Mouse (Mus musculus): ENCODE data around the gene Cmss1. TPM values are rescaled to one million over a fixed set of nuclear protein-coding genes. Genes with fewer than 3 reads are reported as not detected.

Cmss1 gene
- total RNA-seq, 4 experiments from 2014 or later: 19.5 to 24.8 (median 21.3) TPM

DNA sequence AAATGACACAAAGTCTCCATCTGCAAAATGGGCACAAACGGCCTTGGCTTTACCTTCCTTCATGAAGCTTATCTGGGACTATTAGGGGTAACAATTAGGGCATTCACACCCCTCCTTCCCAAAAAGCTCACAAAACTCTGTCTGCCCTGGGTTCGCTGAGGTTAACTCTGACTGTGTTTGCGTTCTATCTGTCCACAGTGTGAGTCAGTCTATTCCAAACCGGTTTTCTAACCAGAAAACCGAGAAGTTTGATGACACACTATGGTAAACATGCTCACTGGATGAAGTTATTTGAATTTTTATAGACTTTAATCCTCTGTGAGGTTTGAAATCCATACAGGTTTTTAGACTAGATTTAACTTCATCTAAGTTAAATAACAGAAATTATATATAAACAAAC lies 81.6 kb downstream of the Cmss1 start:
- no peak for DNase-seq (ENCODE audit: low spot score in 2 of 2)

DNA sequence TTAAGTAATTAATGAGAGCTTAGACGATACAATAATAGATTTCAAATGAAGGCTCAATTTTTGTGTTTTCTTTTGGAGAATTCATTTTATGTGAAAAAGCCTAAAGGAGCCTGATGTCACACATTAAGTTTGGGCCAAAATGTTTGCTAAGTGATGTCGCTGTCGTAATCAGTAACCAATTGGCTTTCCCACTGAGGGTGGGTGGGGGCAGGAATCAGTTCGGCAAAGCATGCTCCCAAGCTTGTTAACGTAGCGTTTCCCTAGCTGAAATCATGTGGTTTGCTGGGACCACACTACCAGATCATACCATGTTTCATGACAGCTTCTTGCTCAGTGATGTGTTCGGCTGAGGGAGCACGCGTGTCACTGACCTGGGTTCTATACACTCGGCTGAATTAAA lies 91.0 kb downstream of the Cmss1 start:
- no peak for DNase-seq (ENCODE audit: low spot score in 2 of 2)

DNA sequence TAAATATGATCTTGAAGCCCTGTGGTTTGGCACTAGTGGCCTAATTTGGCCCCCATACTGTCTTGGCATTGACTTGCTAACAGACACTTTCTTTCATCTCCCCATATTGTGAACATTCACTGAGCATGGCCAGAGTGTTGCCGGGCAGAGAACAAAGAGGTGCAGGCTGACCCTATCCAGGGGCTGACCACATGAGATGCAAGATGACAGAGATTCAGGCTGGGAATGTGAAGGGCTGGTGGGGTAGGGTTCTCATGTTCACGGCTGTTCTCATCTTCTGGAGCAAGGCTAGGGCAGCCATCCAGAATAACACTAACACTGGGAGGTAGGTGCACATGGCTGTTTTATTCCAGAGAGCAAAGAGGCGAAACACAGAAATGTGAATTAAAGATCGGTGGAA lies 92.3 kb downstream of the Cmss1 start:
- DNase-seq (ENCODE audit: low spot score in 2 of 2): no peak

DNA sequence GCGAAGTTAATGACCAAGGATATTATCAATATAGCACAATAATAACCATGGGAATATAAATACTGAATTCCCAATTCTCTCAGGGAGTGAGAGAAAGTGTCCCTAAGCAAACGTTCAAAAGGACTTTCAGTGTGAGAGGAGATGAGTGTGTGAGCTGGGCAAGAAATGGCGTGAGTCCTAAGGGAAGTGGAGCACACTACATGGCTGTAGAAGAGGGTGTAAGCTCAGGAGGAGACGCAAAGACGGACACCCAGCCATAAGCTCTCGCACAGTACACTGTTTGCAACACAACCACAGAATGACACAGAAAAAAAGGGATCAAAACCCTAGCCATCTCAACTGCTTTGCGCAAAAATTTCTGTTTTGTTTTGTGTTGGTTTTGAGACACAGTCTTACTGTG lies 93.1 kb downstream of the Cmss1 start:
- DNase-seq (ENCODE audit: low spot score in 2 of 2): no peak

DNA sequence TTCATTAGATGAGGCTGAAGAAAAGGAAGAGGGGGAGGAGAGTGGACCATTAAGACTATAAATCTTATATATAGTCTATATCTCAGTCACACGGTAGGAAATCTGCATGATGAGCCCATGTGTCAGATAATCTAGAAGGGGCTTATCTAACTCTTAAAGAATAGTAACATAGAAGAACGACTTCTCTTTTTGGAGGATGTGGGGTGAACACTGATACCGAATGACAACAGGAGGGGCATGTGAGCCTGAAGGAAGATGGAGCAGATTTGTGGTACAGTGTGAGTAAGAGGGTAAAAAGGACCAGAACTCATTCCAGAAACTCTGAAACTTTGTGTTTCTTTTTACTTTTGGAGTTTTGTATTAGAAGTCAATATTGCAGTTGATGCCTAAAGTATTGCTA lies 97.6 kb downstream of the Cmss1 start:
- DNase-seq (ENCODE audit: low spot score in 2 of 2): no peak

DNA sequence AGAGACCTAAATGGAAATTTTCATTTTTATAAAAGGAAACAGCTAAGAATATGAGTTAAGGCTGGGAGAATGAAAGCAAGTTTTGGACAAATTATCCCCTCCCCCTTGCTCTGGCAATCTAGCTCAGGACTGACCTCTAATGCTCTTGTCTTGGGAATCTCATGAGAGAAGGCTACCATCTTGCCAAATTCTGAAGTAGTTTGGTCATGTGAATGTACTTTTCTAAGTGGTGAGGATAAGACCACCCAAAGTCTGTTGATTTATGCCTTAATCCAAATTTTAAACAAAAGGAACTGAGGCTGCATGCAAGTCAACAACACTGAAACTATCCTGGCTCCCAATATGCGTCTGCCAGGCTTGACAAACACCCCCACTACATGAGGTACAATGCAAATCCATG lies 98.3 kb downstream of the Cmss1 start:
- DNase-seq (ENCODE audit: low spot score in 2 of 2): no peak

DNA sequence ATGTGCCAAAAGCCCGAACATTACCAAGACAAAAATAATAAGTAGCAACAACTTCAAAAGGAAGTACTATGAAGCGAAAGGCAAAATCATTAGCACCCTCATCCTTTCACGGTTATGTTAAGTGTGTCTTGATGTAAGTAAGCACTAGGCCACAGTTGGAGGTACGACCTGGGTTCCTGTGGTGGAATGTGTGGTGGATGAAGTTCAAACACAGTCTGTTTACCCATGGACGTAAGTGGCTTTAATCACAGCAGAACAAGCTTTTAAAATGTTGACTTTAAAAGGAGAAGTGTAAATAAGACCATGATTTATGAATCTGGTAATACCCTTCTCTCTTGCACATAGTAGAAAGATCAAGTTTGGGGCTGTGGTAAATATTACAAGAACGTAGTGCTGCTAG lies 100.5 kb downstream of the Cmss1 start:
- no peak for DNase-seq (ENCODE audit: low spot score in 2 of 2)

DNA sequence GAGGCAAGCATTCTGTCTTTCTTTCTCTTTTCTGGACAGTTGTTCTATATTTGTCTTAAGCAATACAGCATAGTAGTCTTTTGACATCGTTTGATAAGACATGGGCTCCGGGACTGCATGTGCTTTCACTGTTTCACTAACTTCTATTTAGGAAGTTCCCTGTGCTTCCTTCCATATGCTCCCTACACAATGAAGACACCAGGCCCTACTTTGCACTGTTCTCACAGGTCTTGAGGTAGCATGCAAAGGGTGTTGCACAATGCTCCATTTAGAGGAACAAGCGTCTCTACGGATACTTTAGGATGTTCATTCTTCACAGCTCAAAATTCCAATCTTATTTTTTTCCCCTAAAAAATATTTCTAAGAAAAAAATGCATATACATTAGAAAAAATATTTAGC lies 101.9 kb downstream of the Cmss1 start:
- no peak for DNase-seq (ENCODE audit: low spot score in 2 of 2)

DNA sequence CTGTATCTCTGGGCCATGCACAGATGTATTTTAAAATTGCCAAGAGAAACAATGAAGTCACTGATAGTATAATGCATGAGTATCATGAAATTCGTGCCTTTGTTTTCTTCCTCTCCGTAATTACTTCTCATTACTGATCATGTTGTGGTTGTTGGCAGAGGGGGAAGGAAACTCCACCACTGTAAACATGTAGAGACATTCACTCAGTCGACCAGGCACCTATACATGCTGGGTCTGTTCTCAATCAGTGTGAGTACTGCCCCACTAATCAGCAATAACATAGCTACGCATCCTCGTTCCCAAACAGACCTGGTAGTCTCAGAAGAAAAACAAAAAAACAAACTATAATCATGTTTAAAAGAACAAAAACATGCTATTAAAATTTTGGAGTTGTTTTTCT lies 103.9 kb downstream of the Cmss1 start:
- DNase-seq (ENCODE audit: low spot score in 2 of 2): no peak

DNA sequence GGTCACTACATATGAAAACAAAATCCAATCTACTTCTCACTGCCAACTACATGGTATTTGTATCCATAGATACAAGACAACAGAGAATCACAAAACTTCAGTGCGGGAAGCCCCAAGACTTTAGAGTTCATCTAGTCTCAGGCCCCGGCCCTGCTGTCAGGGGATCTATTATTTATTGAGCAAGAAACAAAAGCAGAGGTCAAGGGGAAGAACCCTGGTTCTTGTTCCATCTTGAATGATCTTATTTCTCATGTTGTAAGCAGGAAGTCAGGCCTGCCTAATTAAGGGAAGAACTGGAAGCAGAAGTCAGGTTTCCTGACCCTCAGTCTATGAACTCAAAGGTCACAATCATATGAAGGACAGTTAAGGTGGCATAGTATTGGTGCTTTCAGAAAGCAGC lies 104.4 kb downstream of the Cmss1 start:
- DNase-seq (ENCODE audit: low spot score in 2 of 2): no peak

DNA sequence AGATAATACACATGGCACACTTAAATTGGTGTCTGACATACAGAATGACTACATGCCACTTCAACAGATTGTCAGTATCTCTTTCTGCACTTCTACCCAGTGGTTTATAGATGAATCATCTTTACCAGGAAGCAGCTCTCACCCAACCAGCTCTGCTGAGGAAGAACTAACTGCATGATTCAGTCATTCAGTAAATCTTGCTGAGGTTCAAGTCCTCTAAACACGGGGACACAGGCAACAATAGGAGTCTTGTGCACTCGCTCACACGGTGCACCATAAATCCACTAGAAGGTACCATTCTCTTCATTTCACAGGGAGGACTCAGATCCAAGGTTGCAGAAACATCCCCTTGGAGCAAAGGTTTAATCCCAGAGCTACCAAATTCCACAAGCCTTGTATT lies 105.8 kb downstream of the Cmss1 start:
- no peak for DNase-seq (ENCODE audit: low spot score in 2 of 2)

DNA sequence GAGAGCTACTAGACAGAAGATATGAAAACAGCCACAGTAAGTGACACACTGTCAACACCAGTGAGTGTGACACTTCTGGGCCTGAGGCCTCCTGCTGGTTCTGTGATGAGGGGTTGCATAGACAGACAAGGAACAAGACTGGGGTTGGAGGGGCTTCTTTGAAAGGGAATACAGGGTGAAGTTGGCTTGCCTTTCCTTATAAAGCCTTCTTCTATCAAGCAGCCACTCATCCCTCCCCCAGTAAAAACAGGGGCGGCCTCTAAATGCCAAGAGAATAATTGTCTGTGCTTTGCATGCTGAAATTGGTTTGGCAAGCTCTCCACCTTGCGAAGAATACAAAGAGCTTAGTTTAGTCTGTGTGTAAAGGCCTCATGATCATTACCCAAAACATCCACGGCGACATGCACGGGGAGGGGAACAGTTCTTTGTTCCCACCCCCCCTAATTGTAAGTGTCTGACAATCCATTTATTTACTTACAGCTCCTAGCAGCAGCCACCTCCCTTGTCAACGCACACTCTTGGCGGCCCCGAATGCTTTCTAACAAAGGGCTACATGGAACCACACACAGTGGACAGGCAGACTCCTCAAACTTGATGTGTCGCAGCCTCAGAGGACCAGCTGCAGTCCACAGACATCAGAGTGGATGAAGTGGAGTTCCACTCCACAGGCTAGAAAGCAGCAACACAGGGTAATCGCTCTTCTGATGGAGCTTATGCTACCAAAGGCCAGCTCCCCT lies 110.1 kb downstream of the Cmss1 start:
- DNase-seq (ENCODE audit: low spot score in 2 of 2): peak; percentile 6 to 18

DNA sequence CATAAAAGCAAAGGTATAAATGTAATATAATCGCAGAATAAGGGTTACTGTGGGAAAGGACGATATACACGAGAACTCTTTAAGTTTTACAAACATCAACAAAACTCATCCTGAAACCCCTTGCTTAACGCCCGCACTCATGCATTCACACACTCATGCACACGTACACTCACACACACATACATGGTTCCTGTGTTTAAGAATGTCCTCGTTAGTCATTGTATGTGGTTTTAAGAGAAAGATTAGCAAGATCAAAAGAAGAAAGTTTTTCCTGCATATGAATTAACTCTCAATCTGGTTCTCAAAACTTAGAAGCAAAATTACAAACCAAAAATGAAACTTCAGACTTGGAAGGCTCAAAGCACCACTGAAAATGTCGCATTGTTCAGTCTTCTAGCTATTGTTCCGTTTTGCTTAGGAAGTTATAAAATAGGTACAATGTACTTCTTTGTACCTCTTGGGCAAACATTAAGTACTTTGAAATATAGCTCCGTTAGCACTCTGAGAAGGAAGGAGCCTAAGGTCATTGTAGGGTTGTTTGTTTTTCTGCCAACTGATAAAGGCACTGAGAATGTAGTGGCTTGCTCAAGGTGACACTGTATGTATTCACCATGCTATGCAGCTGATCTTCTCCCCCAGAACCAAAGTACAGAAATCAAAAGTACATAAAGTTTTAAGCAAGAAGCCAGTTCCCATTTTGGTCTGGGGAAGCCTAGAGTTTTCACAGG lies 111.0 kb downstream of the Cmss1 start:
- DNase-seq (ENCODE audit: low spot score in 2 of 2): no peak

DNA sequence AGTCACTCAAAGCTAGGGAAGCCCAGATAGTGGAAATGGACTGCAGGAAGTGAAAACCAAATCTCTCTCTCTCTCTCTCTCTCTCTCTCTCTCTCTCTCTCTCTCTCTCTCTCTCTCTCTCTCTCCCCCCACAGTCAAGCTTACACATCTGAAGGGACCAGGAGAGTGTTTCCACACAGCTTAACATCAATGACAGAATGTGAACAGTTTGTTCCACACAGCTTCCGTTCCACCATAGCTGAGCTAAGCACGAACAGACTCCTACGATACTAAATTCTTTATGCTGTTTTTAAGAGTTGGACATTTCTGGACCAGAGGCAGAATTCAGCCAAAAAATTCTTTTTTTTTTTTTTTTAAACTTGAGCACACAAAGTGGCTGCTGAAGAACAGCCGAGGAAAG lies 114.8 kb downstream of the Cmss1 start:
- no peak for DNase-seq (ENCODE audit: low spot score in 2 of 2)

DNA sequence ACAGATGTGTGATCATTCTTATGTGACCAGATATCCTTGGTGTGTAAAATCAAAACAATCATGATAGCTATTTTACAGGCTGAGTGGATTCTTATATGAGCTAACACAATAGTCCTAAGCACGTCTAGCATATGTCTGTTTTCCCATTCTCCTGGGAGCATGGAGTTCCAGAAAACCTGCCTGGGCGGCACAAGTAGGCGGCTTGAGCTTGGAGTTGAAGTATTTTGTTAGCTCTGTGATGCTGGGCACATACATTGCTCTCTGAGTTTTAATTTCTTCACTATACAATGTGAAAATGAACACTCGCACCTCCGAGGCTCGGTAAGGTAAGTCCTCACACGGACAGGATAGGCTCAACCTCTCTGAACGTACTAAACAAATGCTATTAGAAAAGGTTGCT lies 116.0 kb downstream of the Cmss1 start:
- DNase-seq (ENCODE audit: low spot score in 2 of 2): no peak

DNA sequence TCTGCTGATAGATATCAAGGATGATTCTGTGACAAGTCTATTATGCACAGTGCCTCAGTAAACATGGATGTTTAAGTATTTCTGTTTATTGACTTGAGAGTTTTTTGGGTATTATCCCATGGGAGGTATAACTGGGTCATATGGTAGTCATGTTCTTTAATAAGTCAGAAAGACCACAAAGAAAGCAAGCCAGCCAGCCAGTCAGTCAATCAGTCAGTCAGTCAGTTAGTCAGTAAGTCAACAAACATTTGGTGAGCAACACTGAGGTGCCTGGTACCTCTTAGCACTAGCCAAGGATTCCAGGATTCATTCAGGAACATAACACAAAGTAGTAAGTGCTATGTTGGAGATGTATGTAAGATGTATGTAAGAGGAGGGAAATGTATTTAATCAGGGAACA lies 118.0 kb downstream of the Cmss1 start:
- DNase-seq (ENCODE audit: low spot score in 2 of 2): no peak

DNA sequence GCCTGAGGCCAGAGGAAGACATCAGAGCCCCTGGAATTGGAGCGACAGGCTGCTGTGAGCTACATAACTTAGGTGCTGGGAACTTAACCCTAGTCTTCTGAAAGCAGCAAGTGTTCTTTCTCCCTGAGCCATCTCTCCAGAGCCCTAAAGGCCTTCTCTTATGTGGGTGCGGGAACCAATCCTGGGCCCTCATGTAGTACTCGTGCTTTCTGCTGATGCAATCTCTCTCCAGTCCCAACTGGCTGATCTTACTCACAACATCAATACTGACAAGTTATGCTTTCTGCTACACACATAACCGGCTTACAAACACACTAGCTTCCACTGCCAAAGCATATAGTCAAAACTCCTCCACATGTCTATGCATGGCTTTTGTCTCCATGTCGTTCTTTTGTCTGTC lies 120.4 kb downstream of the Cmss1 start:
- no peak for DNase-seq (ENCODE audit: low spot score in 2 of 2)

DNA sequence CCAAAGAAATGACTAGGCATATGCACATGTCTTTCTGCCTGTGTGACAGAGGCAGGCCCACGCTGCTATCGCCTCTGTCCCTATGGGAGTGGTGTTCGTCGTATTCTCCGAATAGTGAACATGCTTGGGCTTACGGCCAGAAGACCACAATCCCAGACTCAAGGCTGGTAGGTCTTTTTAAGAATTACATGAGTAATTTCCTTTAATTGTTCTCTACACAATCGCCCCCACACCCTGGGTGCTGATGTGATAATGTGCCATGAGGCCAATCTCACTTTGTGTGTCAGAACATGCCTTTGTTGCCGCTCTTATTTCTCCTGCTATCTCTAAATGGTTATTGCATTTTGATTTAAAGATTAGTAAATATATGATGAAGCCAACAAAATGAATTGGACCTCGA lies 121.4 kb downstream of the Cmss1 start:
- DNase-seq (ENCODE audit: low spot score in 2 of 2): no peak

DNA sequence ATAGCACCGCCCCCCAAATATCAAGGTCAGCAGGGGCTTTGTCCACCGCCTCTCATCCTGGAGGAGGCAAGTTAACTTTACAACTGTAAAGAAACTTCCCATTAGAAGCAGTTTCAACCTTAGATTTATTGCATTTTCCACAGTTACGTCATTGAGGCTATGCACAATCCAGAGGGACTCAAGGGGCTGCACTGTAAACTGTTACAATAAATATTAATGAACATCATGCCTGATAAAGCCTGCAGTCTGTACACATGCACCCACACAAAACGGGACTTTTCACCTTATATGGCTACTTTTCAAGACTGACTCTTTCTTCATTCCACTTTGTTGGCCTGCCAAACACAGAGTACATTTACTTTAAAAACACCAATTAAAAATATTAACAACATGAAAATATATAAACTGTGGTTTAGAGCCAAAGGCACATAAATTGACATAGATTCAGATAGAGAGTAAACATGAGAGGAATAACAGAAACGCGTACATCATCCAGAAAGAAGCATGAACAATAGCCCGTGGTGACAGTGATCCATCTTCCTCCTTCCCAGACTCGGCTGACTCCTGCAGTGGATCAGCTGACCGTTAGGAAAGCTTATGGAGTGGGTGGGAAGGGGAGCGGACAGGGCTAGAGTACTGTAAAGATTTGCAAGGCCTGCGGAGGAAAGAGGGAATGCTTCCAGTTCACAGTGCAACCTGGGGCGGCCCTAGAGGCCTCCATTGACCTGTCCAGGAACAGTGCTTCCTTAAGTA lies 122.4 kb downstream of the Cmss1 start:
- DNase-seq (ENCODE audit: low spot score in 2 of 2): no peak

DNA sequence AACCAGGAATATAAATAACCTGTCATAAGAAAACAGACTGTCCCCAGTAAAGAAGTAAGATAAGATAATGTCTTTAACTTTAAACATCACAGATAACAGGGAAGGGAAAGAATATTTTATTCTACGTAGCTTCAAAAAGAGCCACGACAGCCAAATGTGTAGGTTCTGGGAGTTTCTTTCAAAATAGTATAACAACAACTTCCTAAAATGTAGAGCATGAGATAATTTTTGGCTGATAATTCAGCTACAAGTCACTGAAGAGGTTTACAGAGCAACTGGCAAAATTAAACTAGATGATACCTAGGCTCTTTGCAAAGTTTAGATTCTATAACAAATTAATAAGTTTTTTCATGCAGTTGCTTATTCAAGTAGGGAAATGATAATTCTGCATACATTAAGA lies 123.2 kb downstream of the Cmss1 start:
- no peak for DNase-seq (ENCODE audit: low spot score in 2 of 2)

DNA sequence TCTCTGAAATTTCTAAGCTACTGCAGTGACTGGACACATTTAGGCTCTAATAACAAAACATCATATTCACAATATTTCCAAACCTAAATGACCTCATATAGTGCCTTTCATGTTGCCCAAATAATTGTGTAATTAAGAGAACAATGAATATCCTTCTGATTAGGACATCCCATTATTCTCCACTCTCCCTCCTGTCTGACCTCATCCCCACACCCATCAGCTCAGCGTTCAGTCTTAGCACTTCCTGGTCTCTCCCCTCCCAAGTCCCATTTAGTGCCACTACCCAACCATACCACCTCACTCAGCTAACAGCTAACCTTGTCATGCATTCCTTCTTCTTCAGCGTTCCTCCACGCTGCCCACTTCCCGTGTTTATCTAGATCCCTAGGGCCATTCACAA lies 123.8 kb downstream of the Cmss1 start:
- DNase-seq (ENCODE audit: low spot score in 2 of 2): no peak

DNA sequence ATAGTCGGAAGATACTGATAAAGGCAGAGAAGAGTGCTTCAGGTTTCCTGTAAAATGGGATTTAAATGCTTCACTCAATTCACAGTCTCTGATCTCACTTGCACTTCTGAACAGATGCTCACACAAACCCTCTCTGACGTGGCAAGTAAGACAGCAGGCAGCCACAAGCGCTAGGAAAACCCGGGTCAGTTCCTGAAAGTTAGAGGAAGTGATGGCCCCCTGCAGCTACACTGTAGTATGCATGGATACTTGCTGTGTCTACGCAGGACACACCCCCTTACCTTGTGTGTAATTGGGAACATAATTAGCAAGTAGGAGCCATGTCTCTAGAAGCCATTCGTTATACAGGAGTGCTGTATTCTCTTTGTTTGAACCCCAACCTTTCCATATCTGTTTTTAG lies 124.4 kb downstream of the Cmss1 start:
- no peak for DNase-seq (ENCODE audit: low spot score in 2 of 2)

DNA sequence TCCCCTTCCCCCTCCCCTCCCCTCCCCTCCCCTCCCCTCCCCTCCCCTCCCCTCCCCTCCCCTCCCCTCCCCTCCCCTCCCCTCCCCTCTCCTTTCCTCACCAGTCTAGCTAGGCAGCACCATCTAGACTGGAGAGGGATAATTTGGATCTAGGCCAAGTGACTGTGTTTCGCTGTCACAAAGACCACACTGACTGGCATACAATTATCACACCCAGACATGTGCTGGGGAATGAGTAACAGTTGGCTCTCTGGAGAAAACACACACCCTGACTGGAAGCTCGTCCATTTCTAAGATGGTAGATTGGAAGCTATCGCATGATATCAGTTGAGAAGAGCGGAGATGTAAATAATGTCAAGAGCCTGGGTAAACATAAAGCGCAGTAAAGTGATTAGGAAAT lies 126.9 kb downstream of the Cmss1 start:
- DNase-seq (ENCODE audit: low spot score in 2 of 2): no peak
